Mouse (Mus musculus) erythroblast, embryonic 14.5 days (primary cell): ENCODE results near the gene 1810037I17Rik. TPM values are rescaled to one million over a fixed set of nuclear protein-coding genes. Genes with fewer than 3 reads are reported as not detected.
"Not testable (repeated sequence)": the region's sequence is repeated elsewhere in the genome, so short reads cannot be mapped to it uniquely, and the experiment has no call there.

Source experiments
- H3K27me3 ChIP-seq: 2 replicates; pipeline ENCODE4 v1.6.1; 2012; ENCODE audit warnings: inconsistent platforms; ENCODE audit not compliant: control insufficient read depth
- H3K36me3 ChIP-seq: 2 replicates; pipeline ENCODE4 v1.6.1; 2012; ENCODE audit warnings: mild to moderate bottlenecking, inconsistent platforms; ENCODE audit not compliant: control insufficient read depth
- H3K4me1 ChIP-seq: 2 replicates; pipeline ENCODE4 v1.6.1; 2012; ENCODE audit warnings: inconsistent platforms; ENCODE audit not compliant: control insufficient read depth
- H3K4me3 ChIP-seq: replicated peaks from 2 replicates; pipeline ENCODE3; 2012; ENCODE audit warnings: moderate library complexity, mild to moderate bottlenecking, inconsistent platforms
- H3K9me3 ChIP-seq: 2 replicates; pipeline ENCODE4 v1.6.1; 2012; ENCODE audit warnings: low read length, inconsistent platforms, mixed read lengths; ENCODE audit not compliant: control insufficient read depth
- GATA1 ChIP-seq: IDR thresholded peaks from 2 replicates; pipeline ENCODE4 v1.6.1; 2012; ENCODE audit warnings: low read length, inconsistent platforms, mixed read lengths
- TAL1 ChIP-seq: IDR thresholded peaks from 3 replicates; pipeline ENCODE4 v1.6.1; 2012; ENCODE audit warnings: low read length, inconsistent platforms, mixed read lengths
- polyA plus RNA-seq: library from polyadenylated mRNA; stranded (reverse); fragments of >175 nt; gene quantifications from 2 replicates; pipeline ENCODE4 v1.2.3, GENCODE M21; 2012

1810037I17Rik gene
- polyA plus RNA-seq, 1 experiment: 13.1 TPM

DNA sequence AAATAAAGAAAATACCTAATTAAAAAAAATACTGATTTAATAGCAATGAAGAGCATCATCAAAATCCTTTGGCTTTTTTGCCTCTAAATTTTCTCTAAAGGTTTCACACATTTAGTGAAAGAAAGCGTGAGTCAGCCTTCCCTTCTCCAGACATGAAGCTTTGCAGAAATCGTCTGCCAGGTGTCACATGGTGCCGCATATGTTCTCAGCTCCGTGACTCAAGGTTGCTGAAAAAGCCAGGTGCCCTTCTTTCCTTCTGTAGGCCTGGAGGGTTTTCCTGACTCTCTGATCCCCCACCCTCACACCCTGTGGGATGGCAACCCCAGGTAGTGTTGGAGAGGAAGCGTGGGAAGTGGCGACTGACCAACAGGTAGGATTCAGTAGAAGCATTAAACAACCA lies 5.7 kb downstream of the 1810037I17Rik start:
- Histone ChIP-seq H3K4me1 (peaks cover 10% of the 10 kb centered on the region), H3K36me3 (peaks cover 27% of the 10 kb centered on the region), H3K4me3 (no peak overlapping the region), H3K27me3 (no peaks in the 10 kb centered on the region), H3K9me3 (no peaks in the 10 kb centered on the region)
- TF ChIP-seq GATA1 (no peak), TAL1 (no peak)

DNA sequence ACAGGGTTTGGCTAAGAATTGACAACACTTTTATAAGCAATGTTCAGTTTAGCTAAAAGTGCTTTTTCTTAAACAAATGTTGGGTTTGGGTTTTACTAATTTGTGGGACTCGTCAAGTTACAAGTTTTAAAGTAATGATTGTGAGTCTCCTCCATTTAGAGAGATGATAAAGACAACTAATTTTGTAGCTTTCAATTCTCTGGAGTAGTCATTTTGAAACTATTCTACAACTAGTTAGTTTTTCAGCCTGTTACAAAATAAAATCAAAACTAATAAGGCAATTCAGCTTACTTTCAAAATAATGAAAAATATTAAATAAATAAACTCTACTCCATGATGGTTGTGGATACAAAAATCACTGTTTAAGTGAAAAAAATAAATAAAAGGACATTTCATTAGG lies 8.5 kb downstream of the 1810037I17Rik start:
- H3K27me3 ChIP-seq: no peaks in the 10 kb centered on the region
- H3K9me3 ChIP-seq: no peaks in the 10 kb centered on the region
- peaks cover 14% of the 10 kb centered on the region for H3K36me3 ChIP-seq
- no peaks in the 10 kb centered on the region for H3K4me1 ChIP-seq
- no peak for TF ChIP-seq TAL1
- no peak for TF ChIP-seq GATA1
- H3K4me3 ChIP-seq: no peak overlapping the region

DNA sequence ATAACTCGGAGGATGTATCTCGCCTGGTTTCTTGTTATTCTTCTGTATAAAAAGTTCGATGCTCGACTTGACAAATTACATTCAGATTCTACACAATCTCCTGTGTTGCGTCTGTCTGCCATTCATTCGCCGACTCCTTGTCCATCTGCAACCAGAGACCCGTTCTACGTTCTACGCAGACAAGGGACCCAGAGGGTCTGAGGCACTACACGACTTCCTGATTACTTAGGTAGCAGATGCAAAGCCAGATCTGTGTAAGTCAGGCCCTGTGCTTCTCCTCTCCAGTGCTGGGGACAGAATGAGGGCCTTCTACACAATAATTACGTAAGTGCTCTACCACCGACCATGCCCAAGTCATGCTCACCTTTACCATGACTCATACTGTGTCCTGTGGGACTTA lies 13.2 kb downstream of the 1810037I17Rik start:
- not testable (repeated sequence) for H3K27me3 ChIP-seq, H3K4me1 ChIP-seq, H3K36me3 ChIP-seq, H3K9me3 ChIP-seq, H3K4me3 ChIP-seq

DNA sequence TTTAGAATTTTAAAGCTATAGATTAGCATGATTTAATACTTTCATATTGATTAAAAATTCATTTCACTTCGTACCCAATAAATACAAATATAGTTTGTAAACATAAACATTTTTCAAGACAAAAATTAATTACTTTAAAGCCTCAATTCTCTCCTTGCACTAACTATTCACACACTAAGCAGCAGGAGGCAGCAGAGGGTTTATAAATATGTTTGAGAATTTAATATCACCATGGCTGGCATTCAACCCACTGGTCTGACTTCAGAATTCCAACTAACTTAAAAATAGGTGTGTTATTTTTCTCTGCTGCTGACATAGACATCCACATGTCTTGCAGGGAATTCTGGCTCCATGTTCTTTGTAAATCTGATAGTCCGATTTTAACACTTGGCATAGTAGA lies 15.2 kb downstream of the 1810037I17Rik start:
- Histone ChIP-seq H3K4me3 (no peak overlapping the region), H3K4me1 (no peaks in the 10 kb centered on the region), H3K9me3 (no peaks in the 10 kb centered on the region), H3K27me3 (no peaks in the 10 kb centered on the region), H3K36me3 (peaks cover 3% of the 10 kb centered on the region)
- no peak for TF ChIP-seq GATA1
- no peak for TF ChIP-seq TAL1

DNA sequence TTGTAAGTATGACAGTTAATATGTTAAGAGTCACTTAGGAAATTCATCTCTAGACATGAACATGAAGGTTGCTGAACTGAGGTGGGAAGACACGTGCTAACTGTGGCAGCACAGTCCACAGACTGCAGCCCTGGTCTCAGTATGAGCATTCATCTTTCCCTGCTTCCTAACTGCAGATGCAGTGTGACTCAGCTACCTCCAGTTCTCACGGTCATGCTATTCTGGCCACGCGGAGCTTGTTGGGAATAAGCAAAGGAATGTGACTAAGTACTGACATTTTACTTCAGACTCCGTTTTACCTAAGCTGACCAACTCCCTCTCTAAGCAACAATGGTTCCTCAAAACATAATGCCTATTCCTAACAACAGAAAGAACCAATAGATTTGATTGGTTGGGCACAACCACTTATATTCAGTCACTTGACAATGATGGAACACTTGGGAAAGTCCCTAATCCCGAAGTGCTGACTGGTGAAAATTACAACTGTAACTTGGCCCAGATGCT lies 19.4 kb downstream of the 1810037I17Rik start:
- TF ChIP-seq TAL1 (no peak), GATA1 (no peak)
- Histone ChIP-seq H3K4me3 (no peak overlapping the region), H3K4me1 (no peaks in the 10 kb centered on the region)

DNA sequence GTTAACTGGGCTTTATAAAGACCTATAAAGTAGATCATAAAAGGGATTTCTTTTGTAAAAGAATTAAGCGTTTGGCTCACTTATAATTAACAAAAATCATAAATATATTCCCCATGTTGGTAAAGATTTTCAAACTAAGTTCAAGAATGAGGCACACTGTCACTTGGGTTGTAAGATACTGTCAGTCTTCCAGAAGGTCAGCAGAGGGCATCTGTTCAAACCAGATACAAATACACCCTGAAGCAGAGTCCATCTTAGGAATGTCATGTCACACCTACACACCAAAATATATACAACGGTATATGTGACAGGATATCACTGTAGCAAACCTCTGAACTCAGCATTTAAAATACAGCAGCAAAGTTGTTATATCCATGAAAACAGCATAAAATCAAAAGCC lies 26.1 kb downstream of the 1810037I17Rik start:
- TF ChIP-seq GATA1: no peak
- TF ChIP-seq TAL1: no peak
- H3K36me3 ChIP-seq: peaks cover 13% of the 10 kb centered on the region
- H3K4me3 ChIP-seq: no peak overlapping the region

More for the DNA sequence above, 19.4 kb downstream of the 1810037I17Rik start:
- Histone ChIP-seq H3K36me3 (peaks cover 3% of the 10 kb centered on the region; the same call in 1 of the 2 replicates), H3K27me3 (no peaks in the 10 kb centered on the region), H3K9me3 (no peaks in the 10 kb centered on the region)

DNA sequence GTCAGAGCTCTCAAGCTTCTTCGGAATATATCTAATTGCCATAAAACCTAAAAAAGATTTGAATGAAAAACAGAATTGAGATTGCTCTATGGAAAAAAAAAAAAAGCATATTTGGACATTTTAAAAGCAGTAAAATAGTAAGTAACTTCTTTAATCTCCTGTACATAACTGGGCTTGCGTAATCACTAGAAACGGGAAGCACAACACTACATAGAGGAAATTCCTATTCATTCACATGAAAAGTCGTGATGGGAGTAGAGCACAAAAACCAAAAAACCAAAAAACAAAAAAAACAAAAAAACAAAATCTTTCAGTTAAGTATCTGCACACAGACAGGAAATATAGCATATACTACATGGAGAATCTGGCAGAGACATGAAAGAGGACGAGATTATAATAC lies 40.3 kb downstream of the 1810037I17Rik start:
- Histone ChIP-seq H3K4me3 (no peak overlapping the region), H3K27me3 (no peaks in the 10 kb centered on the region), H3K4me1 (no peaks in the 10 kb centered on the region), H3K36me3 (peaks cover 5% of the 10 kb centered on the region), H3K9me3 (no peaks in the 10 kb centered on the region)
- TF ChIP-seq GATA1: no peak
- no peak for TF ChIP-seq TAL1

More for the DNA sequence above, 26.1 kb downstream of the 1810037I17Rik start:
- H3K4me1 ChIP-seq: no peaks in the 10 kb centered on the region
- H3K27me3 ChIP-seq: no peaks in the 10 kb centered on the region
- H3K9me3 ChIP-seq: no peaks in the 10 kb centered on the region

DNA sequence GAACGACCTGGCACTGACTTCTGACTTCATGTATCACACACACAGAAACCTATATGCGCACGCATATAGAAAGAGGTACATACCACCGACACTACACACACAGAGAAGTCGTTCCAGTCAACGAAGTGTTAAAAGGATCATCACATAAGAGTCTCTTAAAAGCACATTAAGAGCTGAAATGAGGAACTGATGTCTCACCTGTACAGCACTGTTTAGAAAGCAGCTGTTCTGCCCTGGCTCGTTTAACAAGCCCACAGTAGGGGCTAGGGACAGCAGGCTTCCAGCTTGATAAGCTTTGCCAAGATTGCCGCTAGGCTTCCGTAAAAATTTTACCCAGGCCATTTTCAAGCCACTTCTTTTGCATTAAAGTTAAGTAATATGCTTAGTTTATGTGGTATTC lies 44.4 kb downstream of the 1810037I17Rik start:
- Histone ChIP-seq H3K9me3 (no peaks in the 10 kb centered on the region), H3K36me3 (peaks cover 3% of the 10 kb centered on the region), H3K4me1 (no peaks in the 10 kb centered on the region), H3K4me3 (no peak overlapping the region), H3K27me3 (no peaks in the 10 kb centered on the region)
- TF ChIP-seq GATA1 (no peak), TAL1 (no peak)

DNA sequence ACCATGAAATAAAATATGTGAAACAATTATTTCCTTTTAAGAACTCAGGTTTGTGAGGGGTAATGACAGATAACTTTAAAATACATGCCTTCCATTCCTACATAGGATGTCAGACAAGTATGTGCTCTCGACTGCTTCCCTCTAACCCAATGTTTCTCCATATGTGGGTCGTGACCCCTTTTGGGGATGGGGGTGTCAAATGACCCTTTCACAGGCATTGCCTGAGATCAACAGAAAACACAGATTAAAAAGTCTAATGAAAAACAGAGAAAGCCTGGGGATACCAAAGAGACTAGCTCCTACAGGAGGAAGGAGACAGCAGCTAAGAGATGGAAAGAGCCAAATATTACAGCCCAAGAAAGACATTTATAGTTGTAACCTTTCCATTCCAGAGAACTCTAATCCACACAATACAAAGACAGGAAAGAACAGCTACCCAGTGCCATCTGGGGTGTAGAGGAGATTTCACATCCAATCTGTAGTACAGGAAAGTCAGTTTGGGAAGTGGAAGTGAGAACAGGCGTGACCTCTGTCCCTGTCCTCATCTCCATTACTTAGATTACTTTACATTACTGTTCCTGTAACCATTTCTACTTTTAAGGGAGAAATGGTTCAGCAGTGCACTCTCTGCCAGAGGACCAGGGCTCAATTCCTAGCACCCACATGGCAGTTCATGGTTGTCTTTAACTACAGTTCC lies 48.3 kb downstream of the 1810037I17Rik start:
- TF ChIP-seq TAL1: no peak
- TF ChIP-seq GATA1: no peak
- H3K36me3 ChIP-seq: peaks cover 3% of the 10 kb centered on the region
- H3K27me3 ChIP-seq: no peaks in the 10 kb centered on the region
- H3K4me3 ChIP-seq: no peak overlapping the region
- peaks cover 6% of the 10 kb centered on the region for H3K4me1 ChIP-seq
- no peaks in the 10 kb centered on the region for H3K9me3 ChIP-seq

DNA sequence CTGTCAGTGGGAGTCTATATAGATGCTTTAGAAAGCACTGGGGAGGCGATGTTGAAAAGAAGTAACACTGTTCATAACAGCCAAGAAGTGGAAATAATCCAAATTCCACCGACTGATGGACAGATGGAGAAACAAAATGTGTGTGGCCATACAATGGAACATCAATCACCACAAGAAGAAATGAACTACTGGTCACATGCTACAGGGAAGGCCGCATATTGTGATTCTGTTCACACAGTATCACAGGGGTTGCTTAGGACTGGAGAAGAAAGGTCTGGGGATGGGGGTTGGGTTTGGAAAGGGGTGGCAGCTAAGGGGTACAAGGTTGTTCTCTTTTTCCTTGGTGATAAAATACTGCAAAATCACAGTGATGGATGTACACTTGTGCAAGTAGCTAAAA lies 50.8 kb downstream of the 1810037I17Rik start:
- no peak for TF ChIP-seq TAL1
- TF ChIP-seq GATA1: no peak
- Histone ChIP-seq H3K9me3 (no peaks in the 10 kb centered on the region), H3K36me3 (peaks cover 3% of the 10 kb centered on the region), H3K4me1 (peaks cover 6% of the 10 kb centered on the region), H3K27me3 (no peaks in the 10 kb centered on the region), H3K4me3 (no peak overlapping the region)
